Mouse (Mus musculus) cerebellum, adult 2 months (tissue): ENCODE data around the gene Ucn.

ENCODE experiments used
- CTCF ChIP-seq: fragments of 200-500 bp; IDR thresholded peaks from 2 replicates; pipeline ENCODE4 v1.5.1; 2011; ENCODE audit warnings: low read depth, mild to moderate bottlenecking, control low read depth, low read length, moderate library complexity, borderline replicate concordance; ENCODE audit not compliant: insufficient read depth
- POLR2A ChIP-seq: fragments of 200-500 bp; IDR thresholded peaks from 2 replicates; pipeline ENCODE4 v1.6.1; 2011; ENCODE audit warnings: low read length, control low read depth, borderline replicate concordance; ENCODE audit not compliant: insufficient read depth

DNA sequence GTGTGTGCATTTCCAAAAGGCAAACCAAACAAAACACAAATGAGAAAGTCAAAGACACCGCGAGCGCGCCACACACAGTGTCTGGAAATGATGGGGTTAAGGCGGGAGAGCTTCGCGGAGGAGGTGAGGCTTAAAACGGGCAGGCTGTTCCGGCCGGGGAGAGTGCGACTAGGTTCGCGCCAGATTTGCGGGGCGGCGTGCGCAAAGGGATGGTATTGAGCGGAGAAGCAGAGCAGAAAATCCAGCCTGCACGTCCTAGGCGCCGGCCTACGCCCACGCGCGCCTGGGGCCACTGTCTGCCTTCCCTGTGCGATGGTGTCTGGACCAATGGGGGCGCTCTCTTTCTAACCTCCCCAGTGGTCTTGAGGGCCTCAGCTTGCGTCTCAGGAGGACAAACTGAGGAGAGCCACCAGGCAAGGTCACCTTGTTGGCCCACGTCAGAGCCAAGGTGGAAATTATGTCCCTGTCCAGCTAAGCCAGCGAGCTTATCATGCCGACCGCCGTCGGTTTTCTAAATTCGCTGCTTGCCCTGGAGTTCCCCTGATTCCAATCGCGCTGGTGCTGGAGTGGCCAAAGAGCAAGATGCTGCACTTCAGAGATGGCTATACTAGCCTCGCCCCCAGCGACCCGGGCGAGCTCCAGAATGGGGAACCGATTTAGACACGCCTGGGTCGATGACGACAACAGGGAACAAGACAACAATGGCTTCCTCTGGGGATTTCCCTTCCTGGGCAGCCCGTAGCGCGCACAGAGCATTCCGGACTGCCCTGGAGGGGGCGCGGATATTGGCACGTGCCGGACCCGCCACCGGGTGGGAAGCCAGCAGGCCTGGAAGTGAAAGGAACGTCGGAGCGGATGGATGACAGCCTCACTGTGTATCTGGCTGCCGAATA is 43.6 kb downstream of the Ucn start:
- TF ChIP-seq CTCF (no peak), POLR2A (no peak)
